Mouse (Mus musculus) G1E (cell line): ENCODE measurements at regions not wholly inside any gene's neighbourhood (a gene's known extent, or its start where the extent isn't known, plus 50 kb on each side); places are given as distances from the start of the nearest gene placed in this dataset.

Experiments
- ATAC-seq: 2 replicates; pipeline ENCODE4 v1.8.0; 2016; ENCODE audit warnings: mild to moderate bottlenecking; ENCODE audit not compliant: insufficient number of reproducible peaks, poor library complexity, low FRiP score, severe bottlenecking; ENCODE audit errors: extremely low read depth
- DNase-seq: peaks from one replicate; pipeline ENCODE4 v3.0.0; 2012; ENCODE audit warnings: low spot score
- H3K27me3 ChIP-seq: 2 replicates; pipeline ENCODE4 v1.6.1; 2012; ENCODE audit warnings: mild to moderate bottlenecking, low read length, inconsistent platforms; ENCODE audit not compliant: insufficient read depth
- H3K36me3 ChIP-seq: replicated peaks from 2 replicates; pipeline ENCODE3; 2012; ENCODE audit warnings: mild to moderate bottlenecking, inconsistent platforms
- H3K4me1 ChIP-seq: 2 replicates; pipeline ENCODE4 v1.6.1; 2012; ENCODE audit warnings: low read depth, low read length, inconsistent platforms, mixed read lengths; ENCODE audit not compliant: insufficient read depth
- H3K4me3 ChIP-seq: 2 replicates; pipeline ENCODE4 v1.5.1; 2012; ENCODE audit warnings: low read depth, mild to moderate bottlenecking, inconsistent platforms, low read length, moderate library complexity, mixed read lengths
- H3K9me3 ChIP-seq: replicated peaks from 2 replicates; pipeline ENCODE4 v1.6.1; 2012; ENCODE audit warnings: inconsistent platforms
- CTCF ChIP-seq: IDR thresholded peaks from 2 replicates; pipeline ENCODE4 v1.5.1; 2012; ENCODE audit warnings: low read depth, low read length, inconsistent platforms, mixed read lengths
- GATA1 ChIP-seq: IDR thresholded peaks from 2 replicates; pipeline ENCODE4 v1.6.1; 2012; ENCODE audit warnings: borderline replicate concordance, low read length, inconsistent platforms, mixed read lengths
- GATA2 ChIP-seq: IDR thresholded peaks from 2 replicates; pipeline ENCODE4 v1.6.1; 2012; ENCODE audit warnings: low read depth, low read length, inconsistent platforms, borderline replicate concordance
- POLR2AphosphoS5 ChIP-seq: IDR thresholded peaks from 2 replicates; pipeline ENCODE4 v1.6.1; 2012; ENCODE audit warnings: low read depth, low read length, inconsistent platforms; ENCODE audit not compliant: insufficient replicate concordance
- TAL1 ChIP-seq: conservative IDR thresholded peaks from 2 replicates; pipeline ENCODE4 v1.6.1; 2012; ENCODE audit warnings: low read depth, low read length, inconsistent platforms, mixed read lengths

DNA sequence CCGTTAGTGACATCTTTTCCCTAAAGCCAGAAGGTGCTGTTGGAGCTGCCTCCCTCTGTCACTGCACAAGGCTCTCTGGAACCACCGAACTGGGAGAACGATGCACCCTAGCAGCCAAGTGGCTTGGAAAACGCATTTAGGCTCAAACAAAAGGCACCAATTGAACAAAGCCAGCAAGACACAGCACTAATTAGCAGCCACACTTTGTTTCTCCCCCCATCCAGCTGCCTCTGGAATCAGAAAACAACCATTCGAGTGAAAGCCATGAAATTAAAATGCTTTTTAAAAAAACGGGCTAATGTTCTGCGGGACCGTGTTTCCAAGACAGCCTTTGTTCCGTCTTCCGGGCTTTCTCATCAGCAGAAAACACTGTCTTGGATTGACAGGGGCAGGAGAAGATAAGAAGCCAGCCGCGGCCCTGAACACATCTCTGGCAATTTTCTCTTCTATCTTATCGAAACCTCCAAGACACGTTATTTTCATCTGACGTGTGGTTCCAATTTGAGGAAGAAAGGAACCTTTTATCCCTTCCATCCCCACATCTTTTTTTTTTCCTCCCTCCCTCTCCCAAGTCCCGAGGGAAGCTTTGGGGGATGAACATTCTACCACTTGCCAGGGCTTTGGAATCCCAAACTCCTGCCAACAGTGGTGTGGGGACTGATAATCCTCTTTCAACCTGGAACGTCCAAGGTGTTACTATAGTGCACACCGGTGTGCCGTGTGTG lies 54.8 kb upstream of the Sec14l1 start:
- Histone ChIP-seq H3K9me3 (no peaks in the 10 kb centered on the region), H3K36me3 (no peaks in the 10 kb centered on the region), H3K4me3 (no peak overlapping the region), H3K4me1 (no peaks in the 10 kb centered on the region), H3K27me3 (peaks cover 4% of the 10 kb centered on the region)
- no peak for TF ChIP-seq TAL1
- no peak for TF ChIP-seq CTCF
- no peak for TF ChIP-seq POLR2AphosphoS5
- TF ChIP-seq GATA1, result no peak
- TF ChIP-seq GATA2, result no peak
- no peak for DNase-seq
- ATAC-seq, result no peak

DNA sequence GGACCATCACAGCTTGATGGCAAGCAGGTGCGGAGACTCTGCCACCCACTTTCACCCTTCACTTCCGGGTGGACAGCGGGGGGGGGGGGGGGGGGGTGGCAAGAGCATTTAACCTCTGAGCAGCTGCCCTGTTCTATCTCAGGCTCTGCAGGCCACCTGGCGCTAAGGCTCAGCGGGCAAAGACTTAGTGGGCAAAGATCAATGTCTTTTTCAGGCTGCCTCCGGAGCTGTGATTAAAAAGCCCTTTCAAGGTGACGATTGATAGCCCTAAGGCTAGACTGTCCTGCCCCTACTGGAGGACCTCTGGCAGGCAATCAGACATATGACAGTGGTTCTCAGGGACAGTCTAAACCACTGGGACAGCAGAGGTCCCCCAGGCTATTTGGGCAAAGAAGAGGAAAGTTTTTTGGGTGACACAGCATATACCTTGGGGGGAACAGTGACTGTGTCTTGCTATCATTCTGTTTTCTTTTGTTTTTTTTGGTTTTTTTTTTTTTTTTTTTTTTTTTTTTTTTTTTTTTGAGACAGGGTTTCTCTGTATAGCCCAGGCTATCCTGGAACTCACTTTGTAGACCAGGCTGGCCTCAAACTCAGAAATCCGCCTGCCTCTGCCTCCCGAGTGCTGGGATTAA lies 54.1 kb upstream of the Sec14l1 start:
- H3K36me3 ChIP-seq, result no peaks in the 10 kb centered on the region
- H3K4me1 ChIP-seq, result no peaks in the 10 kb centered on the region
- no peak for TF ChIP-seq TAL1
- no peak for TF ChIP-seq POLR2AphosphoS5
- no peak for TF ChIP-seq GATA1
- no peak for TF ChIP-seq GATA2
- no peak for TF ChIP-seq CTCF
- no peak for ATAC-seq
- H3K4me3 ChIP-seq, result no peak overlapping the region
- H3K9me3 ChIP-seq, result no peaks in the 10 kb centered on the region
- peaks cover 4% of the 10 kb centered on the region for H3K27me3 ChIP-seq
- no peak for DNase-seq

DNA sequence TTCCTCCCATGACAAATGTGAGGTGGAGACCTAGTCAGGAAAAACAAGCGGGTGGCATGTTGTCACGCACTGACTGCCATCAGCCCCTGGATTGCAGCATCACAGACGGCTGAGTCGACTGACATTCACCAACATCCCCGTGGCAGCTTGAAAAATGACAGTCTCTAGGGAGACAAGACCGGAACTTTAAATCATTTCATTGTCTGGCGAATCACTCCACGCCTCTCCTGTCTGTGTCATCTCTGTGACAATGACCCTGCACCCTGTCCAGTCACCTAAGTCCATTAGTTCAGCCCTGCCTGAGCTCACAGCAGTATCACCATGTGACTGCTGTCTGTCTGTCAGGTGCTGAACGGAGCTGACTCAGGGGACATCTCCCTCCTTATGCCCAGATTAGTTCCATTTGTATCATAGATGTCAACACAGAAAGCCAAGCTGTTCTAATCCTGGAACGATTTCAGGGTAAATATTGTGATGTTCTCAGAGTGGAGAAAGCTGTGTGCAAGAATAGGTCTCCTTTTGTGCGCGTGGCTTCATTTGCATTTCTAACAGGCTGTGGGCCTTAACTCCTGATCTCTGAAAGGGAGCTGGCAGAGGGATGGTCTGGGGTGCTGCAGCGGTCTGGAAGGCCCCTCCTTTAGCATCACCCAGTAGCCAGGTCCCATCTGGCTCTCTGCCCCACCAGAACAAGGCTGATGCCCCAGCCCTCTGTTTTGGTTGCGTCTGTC lies 52.0 kb upstream of the Sec14l1 start:
- H3K4me1 ChIP-seq, result no peaks in the 10 kb centered on the region
- ATAC-seq, result no peak
- peaks cover 4% of the 10 kb centered on the region for H3K9me3 ChIP-seq
- DNase-seq, result no peak
- H3K27me3 ChIP-seq, result peaks cover 4% of the 10 kb centered on the region; the same call in 1 of the 2 replicates
- no peak overlapping the region for H3K4me3 ChIP-seq
- TF ChIP-seq POLR2AphosphoS5, result no peak
- no peak for TF ChIP-seq TAL1
- no peak for TF ChIP-seq CTCF
- TF ChIP-seq GATA2, result no peak
- TF ChIP-seq GATA1, result no peak
- H3K36me3 ChIP-seq, result no peaks in the 10 kb centered on the region
